Mouse (Mus musculus) MEL (cell line): Measurements from ENCODE around the gene Ormdl2. TPM values are rescaled to one million over a fixed set of nuclear protein-coding genes. Genes with fewer than 3 reads are reported as not detected.

ENCODE experiments used
- DNase-seq: peaks from one replicate; pipeline ENCODE4 v3.0.0; 2011; ENCODE audit warnings: low read depth, low spot score
- H3K27ac ChIP-seq: 2 replicates; pipeline ENCODE4 v1.5.1; 2012; ENCODE audit warnings: low read depth, mild to moderate bottlenecking, control low read depth, low read length, moderate library complexity; ENCODE audit not compliant: control insufficient read depth
- H3K27me3 ChIP-seq, 2 experiments: fragments of 150-350 bp in 1 of 2; sonication (generic) in 1 of 2; 2 replicates each; pipeline ENCODE4 v1.6.1; 2012; ENCODE audit warnings: low read length in 2 of 2, mild to moderate bottlenecking in 2 of 2, improper control_type of control experiment in 1 of 2, moderate library complexity in 1 of 2; ENCODE audit not compliant: insufficient read depth in 2 of 2, control insufficient read depth in 1 of 2
- H3K36me3 ChIP-seq, 2 experiments: 2 replicates each; pipeline ENCODE4 v1.6.1; 2012 to 2014; ENCODE audit warnings: low read length in 2 of 2, improper control_type of control experiment in 1 of 2, inconsistent platforms in 1 of 2, mild to moderate bottlenecking in 1 of 2; ENCODE audit not compliant: insufficient read depth in 2 of 2, control insufficient read depth in 1 of 2
- H3K4me1 ChIP-seq, 2 experiments: fragments of 150-350 bp in 1 of 2; sonication (generic) in 1 of 2; 2 replicates each; pipeline ENCODE4 v1.6.1; 2012; ENCODE audit warnings: low read length in 2 of 2, improper control_type of control experiment in 1 of 2, mild to moderate bottlenecking in 1 of 2; ENCODE audit not compliant: insufficient read depth in 2 of 2, control insufficient read depth in 1 of 2
- H3K4me3 ChIP-seq, 2 experiments: fragments of 150-350 bp in 1 of 2; sonication (generic) in 1 of 2; 2 replicates each; pipeline ENCODE4 v1.5.1; 2012; ENCODE audit warnings: low read depth in 2 of 2, low read length in 2 of 2, mild to moderate bottlenecking in 2 of 2, moderate library complexity in 2 of 2, control low read depth in 1 of 2, improper control_type of control experiment in 1 of 2; ENCODE audit not compliant: control insufficient read depth in 1 of 2, insufficient read depth in 1 of 2
- H3K79me2 ChIP-seq: 2 replicates; pipeline ENCODE4 v1.6.1; 2012; ENCODE audit warnings: mild to moderate bottlenecking, low read length, moderate library complexity; ENCODE audit not compliant: control insufficient read depth, poor library complexity, insufficient read depth
- H3K9ac ChIP-seq: 2 replicates; pipeline ENCODE4 v1.6.1; 2012; ENCODE audit warnings: low read depth, mild to moderate bottlenecking, control low read depth, low read length, moderate library complexity; ENCODE audit not compliant: control insufficient read depth, poor library complexity, severe bottlenecking
- H3K9me3 ChIP-seq: fragments of 150-350 bp; sonication (generic); replicated peaks from 2 replicates; pipeline ENCODE4 v1.6.1; 2012; ENCODE audit warnings: mild to moderate bottlenecking, low read length, improper control_type of control experiment, moderate library complexity; ENCODE audit not compliant: insufficient read depth
- CHD1 ChIP-seq: IDR thresholded peaks from 2 replicates; pipeline ENCODE4 v1.6.1; 2012; ENCODE audit warnings: low read depth, mild to moderate bottlenecking, inconsistent platforms, low read length, improper control_type of control experiment
- EP300 ChIP-seq, 2 experiments: IDR thresholded peaks; 2 replicates each; pipeline ENCODE4 v1.6.1; 2011; ENCODE audit warnings: improper control_type of control experiment in 2 of 2, low read length in 2 of 2, low read depth in 1 of 2, mild to moderate bottlenecking in 1 of 2
- ETS1 ChIP-seq: IDR thresholded peaks from 2 replicates; pipeline ENCODE4 v1.6.1; 2012; ENCODE audit warnings: low read depth, mild to moderate bottlenecking, inconsistent platforms, low read length, improper control_type of control experiment, moderate library complexity
- GABPA ChIP-seq: IDR thresholded peaks from 2 replicates; pipeline ENCODE4 v1.6.1; 2012; ENCODE audit warnings: low read depth, mild to moderate bottlenecking, inconsistent platforms, low read length, improper control_type of control experiment, moderate library complexity
- MEF2A ChIP-seq: IDR thresholded peaks from 2 replicates; pipeline ENCODE4 v1.6.1; 2014; ENCODE audit warnings: low read depth, mild to moderate bottlenecking, inconsistent platforms, low read length, improper control_type of control experiment; ENCODE audit not compliant: poor library complexity, insufficient replicate concordance, severe bottlenecking; ENCODE audit errors: extremely low read depth
- MXI1 ChIP-seq: IDR thresholded peaks from 2 replicates; pipeline ENCODE4 v1.6.1; 2011; ENCODE audit warnings: mild to moderate bottlenecking, low read depth, low read length, improper control_type of control experiment
- NRF1 ChIP-seq: IDR thresholded peaks from 2 replicates; pipeline ENCODE4 v1.6.1; 2014; ENCODE audit warnings: low read depth, mild to moderate bottlenecking, inconsistent platforms, low read length, improper control_type of control experiment, moderate library complexity; ENCODE audit not compliant: poor library complexity, insufficient read depth, severe bottlenecking
- POLR2AphosphoS5 ChIP-seq: IDR thresholded peaks from 2 replicates; pipeline ENCODE4 v1.6.1; 2012; ENCODE audit warnings: low read depth, borderline replicate concordance, mild to moderate bottlenecking, inconsistent platforms, low read length, moderate library complexity, mixed read lengths
- USF1 ChIP-seq: IDR thresholded peaks from 2 replicates; pipeline ENCODE4 v1.6.1; 2014; ENCODE audit warnings: low read depth, mild to moderate bottlenecking, inconsistent platforms, low read length, improper control_type of control experiment, moderate library complexity
- USF2 ChIP-seq, 2 experiments: IDR thresholded peaks; 2 replicates each; pipeline ENCODE4 v1.6.1; 2011 to 2012; ENCODE audit warnings: improper control_type of control experiment in 2 of 2, low read length in 2 of 2, borderline replicate concordance in 1 of 2, inconsistent platforms in 1 of 2, low read depth in 1 of 2, mild to moderate bottlenecking in 1 of 2; ENCODE audit not compliant: insufficient read depth in 1 of 2
- ZMIZ1 ChIP-seq: IDR thresholded peaks from 2 replicates; pipeline ENCODE4 v1.6.1; 2012; ENCODE audit warnings: low read depth, mild to moderate bottlenecking, inconsistent platforms, low read length, improper control_type of control experiment, moderate library complexity
- polyA plus RNA-seq, 2 experiments: library from polyadenylated mRNA; stranded (reverse) in 1 of 2; unstranded in 1 of 2; fragments of >175 nt in 1 of 2; fragments of >200 nt in 1 of 2; gene quantifications; 2 replicates each; pipeline versions ENCODE4 v1.2.1 to v1.2.4; 2012; ENCODE audit warnings: low replicate concordance in 2 of 2, low read depth in 1 of 2; ENCODE audit not compliant: insufficient read length in 2 of 2, insufficient read depth in 1 of 2, missing spikeins in 1 of 2
- total RNA-seq: library from RNA; depleted of rRNA; stranded (reverse); fragments of 300-350 nt; gene quantifications from 2 replicates; pipeline ENCODE4 v1.2.3, GENCODE M21; 2012

The Ormdl2 gene
- total and polyA plus RNA-seq, 3 experiments = 100 to 278 (median 114) TPM

- Histone ChIP-seq H3K27me3 (no peaks in the 10 kb centered on the region), H3K36me3 (peaks cover 0 to 8% of the 10 kb centered on the region in 2 experiments; a peak in 2 of 4 replicates), H3K4me3 (peak overlapping the region; percentile 69 to 86), H3K4me1 (peaks cover 5 to 12% of the 10 kb centered on the region in 2 experiments; a peak in 3 of 4 replicates), H3K9me3 (no peaks in the 10 kb centered on the region), H3K9ac (peak overlapping the region; percentile 78), H3K27ac (no peak overlapping the region), H3K79me2 (peaks cover 27% of the 10 kb centered on the region)
- TF ChIP-seq MXI1 = no peak
- DNase-seq = no peak
Measured at GRCm38 (mm10) chr10:128807018-128807417, 14.4 kb downstream of the Ormdl2 start.

DNA sequence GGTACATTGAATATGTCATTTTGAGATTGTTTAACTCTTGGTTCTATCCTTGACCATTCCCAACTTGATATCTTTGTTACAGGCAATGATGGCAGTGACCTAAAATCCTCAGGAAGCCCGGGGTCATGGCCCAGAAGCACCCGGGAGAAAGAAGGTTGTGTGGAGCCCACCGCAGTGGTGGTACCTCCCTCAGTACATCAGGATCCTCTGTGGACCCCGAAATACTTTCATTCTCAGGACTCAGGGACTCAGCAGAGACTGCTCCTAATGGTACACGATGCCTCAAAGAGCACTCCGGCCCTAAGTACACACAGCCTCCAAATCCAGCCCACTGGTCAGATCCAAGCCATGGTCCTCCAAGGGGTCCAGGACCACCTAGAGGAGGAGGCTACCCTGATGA is 15.4 kb downstream of the Ormdl2 start:
- no peak for DNase-seq
- Histone ChIP-seq H3K9ac (peak overlapping the region; percentile 78), H3K79me2 (peaks cover 27% of the 10 kb centered on the region), H3K4me3 (peak overlapping the region; percentile 69 to 86), H3K27me3 (no peaks in the 10 kb centered on the region), H3K36me3 (peaks cover 0 to 8% of the 10 kb centered on the region in 2 experiments; a peak in 2 of 4 replicates), H3K9me3 (no peaks in the 10 kb centered on the region), H3K27ac (peak overlapping the region; percentile 49), H3K4me1 (peaks cover 5 to 12% of the 10 kb centered on the region in 2 experiments; a peak in 3 of 4 replicates)
- TF ChIP-seq POLR2AphosphoS5 (no peak), MEF2A (no peak), USF2 (IDR thresholded peaks at IDR 0.05; ENCODE audit: borderline replicate concordance in 1 of 2, insufficient read depth in 1 of 2, low read depth in 1 of 2, low read length in 2 of 2) (no peak), CHD1 (no peak), GABPA (no peak), ETS1 (no peak), ZMIZ1 (no peak), USF1 (no peak), NRF1 (no peak), EP300 (IDR thresholded peaks at IDR 0.05; ENCODE audit: low read depth in 1 of 2, low read length in 2 of 2) (no peak)
